Mouse (Mus musculus) hindbrain, postnatal 0 days (tissue): ENCODE measurements around the gene Creld1. TPM values are rescaled to one million over a fixed set of nuclear protein-coding genes. Genes with fewer than 3 reads are reported as not detected.

Experiments
- ATAC-seq: fragments of 200-750 bp; cut with Nextera tagmentation; 2 replicates; pipeline ENCODE4 v1.8.0; 2017; ENCODE audit warnings: mild to moderate bottlenecking, moderate TSS enrichment, moderate library complexity
- DNase-seq: peaks from one replicate; pipeline ENCODE4 v3.0.0-alpha.2; 2015; ENCODE audit warnings: low spot score
- H3K27ac ChIP-seq: fragments of 300-500 bp; sonication (generic); 2 replicates; pipeline ENCODE4 v1.5.1; 2014; ENCODE audit warnings: mild to moderate bottlenecking
- H3K27me3 ChIP-seq: fragments of 300-500 bp; sonication (generic); 2 replicates; pipeline ENCODE4 v1.6.1; 2014; ENCODE audit warnings: low read length, mixed read lengths; ENCODE audit not compliant: insufficient read depth
- H3K36me3 ChIP-seq: fragments of 300-500 bp; sonication (generic); 2 replicates; pipeline ENCODE4 v1.6.1; 2014; ENCODE audit warnings: low read length, mixed read lengths; ENCODE audit not compliant: insufficient read depth
- H3K4me1 ChIP-seq: fragments of 300-500 bp; sonication (generic); 2 replicates; pipeline ENCODE4 v1.6.1; 2014; ENCODE audit warnings: antibody characterized with exemption, low read length, mixed read lengths; ENCODE audit not compliant: insufficient read depth
- H3K4me2 ChIP-seq: fragments of 300-500 bp; sonication (generic); 2 replicates; pipeline ENCODE4 v1.6.1; 2014; ENCODE audit warnings: low read depth, mild to moderate bottlenecking, low read length, moderate library complexity, mixed read lengths
- H3K4me3 ChIP-seq: fragments of 300-500 bp; sonication (generic); 2 replicates; pipeline ENCODE4 v1.5.1; 2014; ENCODE audit warnings: low read length
- H3K9ac ChIP-seq: fragments of 300-500 bp; sonication (generic); replicated peaks from 2 replicates; pipeline ENCODE4 v1.6.1; 2014; ENCODE audit warnings: mild to moderate bottlenecking, low read length, moderate library complexity, mixed read lengths
- H3K9me3 ChIP-seq: fragments of 300-500 bp; sonication (generic); 2 replicates; pipeline ENCODE4 v1.6.1; 2016; ENCODE audit warnings: low read length, mixed read lengths
- CTCF ChIP-seq: IDR thresholded peaks from 2 replicates; pipeline ENCODE4 v1.5.1; 2016; ENCODE audit warnings: antibody characterized with exemption, control low read depth, low read depth
- WGBS: fragments of 180-500 bp; shearing (Covaris S2); extraction: QIAGEN DNeasy Blood & Tissue Kit; methylation state at CpG from one replicate; pipeline ENCODE4 v1.1.7; 2014; 5-methylcytosine and 5-hydroxymethylcytosine counted together
- polyA plus RNA-seq: library from polyadenylated mRNA; unstranded; fragments of >200 nt; fragmentation: Nextera tagmentation; extraction: Ambion mirVana; gene quantifications from 2 replicates; pipeline ENCODE4 v1.2.1, GENCODE M21; 2015
- total RNA-seq: library from RNA; depleted of rRNA; stranded (reverse); fragments of >200 nt; gene quantifications from 2 replicates; pipeline ENCODE4 v1.2.3, GENCODE M21; 2014

Gene Creld1
- total and polyA plus RNA-seq, 2 experiments from 2014 or later = 41.6 to 60.2 TPM

- Histone ChIP-seq H3K9me3 (no peaks in the 10 kb centered on the region), H3K4me3 (no peak overlapping the region), H3K27ac (no peak overlapping the region), H3K4me1 (0 out of 2 replicates have a peak, but pooled peaks cover 3% of the 10 kb centered on the region), H3K9ac (no peak overlapping the region), H3K27me3 (no peaks in the 10 kb centered on the region), H3K36me3 (no peaks in the 10 kb centered on the region), H3K4me2 (no peak overlapping the region)
- DNase-seq (no peak), ATAC-seq (no peak)
- TF ChIP-seq CTCF = no peak
- 88% methylated on average over 3 of the region's 3 CpGs for WGBS
Measured at GRCm38 (mm10) chr6:113440686-113441085, 42.4 kb upstream of the Creld1 start.

- WGBS = 56% methylated on average over 7 of the region's 7 CpGs
Measured at GRCm38 (mm10) chr6:113441147-113441680, 41.9 kb upstream of the Creld1 start.

GRCm38 (mm10) chr6:113442087-113442441 lies 41.0 kb upstream of the Creld1 start:
- H3K9me3 ChIP-seq = no peaks in the 10 kb centered on the region
- H3K27ac ChIP-seq = peak overlapping the region; percentile 80
- peak overlapping the region; percentile 95 for H3K4me2 ChIP-seq
- TF ChIP-seq CTCF = no peak
- H3K36me3 ChIP-seq = peaks cover 3% of the 10 kb centered on the region; the same call in 1 of the 2 replicates
- ATAC-seq (peak; percentile 28; the same call in 1 of the 2 replicates), DNase-seq (no peak)
- H3K4me3 ChIP-seq = peak overlapping the region; percentile 71
- peak overlapping the region; percentile 90 for H3K9ac ChIP-seq
- H3K27me3 ChIP-seq = no peaks in the 10 kb centered on the region
- 0 out of 2 replicates have a peak, but pooled peaks cover 3% of the 10 kb centered on the region for H3K4me1 ChIP-seq
- 38% methylated on average over 9 of the region's 9 CpGs for WGBS

More at GRCm38 (mm10) chr6:113441147-113441680, 41.9 kb upstream of the Creld1 start:
- Histone ChIP-seq H3K4me1 (0 out of 2 replicates have a peak, but pooled peaks cover 3% of the 10 kb centered on the region), H3K27me3 (no peaks in the 10 kb centered on the region), H3K4me2 (no peak overlapping the region), H3K27ac (no peak overlapping the region), H3K4me3 (no peak overlapping the region), H3K9me3 (no peaks in the 10 kb centered on the region), H3K36me3 (no peaks in the 10 kb centered on the region), H3K9ac (no peak overlapping the region)
- ATAC-seq (no peak), DNase-seq (peak; percentile 90)
- peak; percentile 87 for TF ChIP-seq CTCF

GRCm38 (mm10) chr6:113442442-113443090 lies 40.5 kb upstream of the Creld1 start, which contains the start of gene Jagn1:
TSS of gene Jagn1 (plus strand) at chr6:113442569.
- peak within 1 kb of the TSS; percentile 90 for H3K9ac ChIP-seq

GRCm38 (mm10) chr6:113443091-113443490 lies 40.0 kb upstream of the Creld1 start:
- peak; percentile 39 for TF ChIP-seq CTCF
- H3K9ac ChIP-seq = peak overlapping the region; percentile 90
- no peaks in the 10 kb centered on the region for H3K27me3 ChIP-seq
- H3K27ac ChIP-seq = peak overlapping the region; percentile 80
- H3K4me1 ChIP-seq = 0 out of 2 replicates have a peak, but pooled peaks cover 3% of the 10 kb centered on the region
- WGBS = 53% methylated on average over 12 of the region's 12 CpGs
- H3K9me3 ChIP-seq = no peaks in the 10 kb centered on the region
- ATAC-seq (no peak), DNase-seq (peak; percentile 37)
- H3K36me3 ChIP-seq = peaks cover 6% of the 10 kb centered on the region; the same call in 1 of the 2 replicates
- H3K4me3 ChIP-seq = peak overlapping the region; percentile 71
- H3K4me2 ChIP-seq = peak overlapping the region; percentile 95

More at GRCm38 (mm10) chr6:113442442-113443090, 40.5 kb upstream of the Creld1 start, which contains the start of gene Jagn1:
- Histone ChIP-seq H3K27ac (peak within 1 kb of the TSS; percentile 80), H3K9me3 (no peaks in the 10 kb centered on the region), H3K27me3 (no peaks in the 10 kb centered on the region), H3K36me3 (peaks cover 6% of the 10 kb centered on the region; the same call in 1 of the 2 replicates), H3K4me3 (peak within 1 kb of the TSS; percentile 71), H3K4me1 (0 out of 2 replicates have a peak, but pooled peaks cover 3% of the 10 kb centered on the region), H3K4me2 (peak within 1 kb of the TSS; percentile 95)
- no peak for TF ChIP-seq CTCF
- ATAC-seq (peak; percentile 94), DNase-seq (peak; percentile 96)
- under 1% methylated on average over 45 of the region's 45 CpGs for WGBS

GRCm38 (mm10) chr6:113444207-113444965 lies 38.7 kb upstream of the Creld1 start:
- Histone ChIP-seq H3K9ac (no peak overlapping the region), H3K4me2 (no peak overlapping the region), H3K36me3 (peaks cover 10% of the 10 kb centered on the region; the same call in 1 of the 2 replicates), H3K4me3 (no peak overlapping the region), H3K27ac (no peak overlapping the region), H3K9me3 (no peaks in the 10 kb centered on the region), H3K27me3 (no peaks in the 10 kb centered on the region), H3K4me1 (0 out of 2 replicates have a peak, but pooled peaks cover 3% of the 10 kb centered on the region)
- no peak for TF ChIP-seq CTCF
- DNase-seq (no peak), ATAC-seq (no peak)
- 80% methylated on average over 6 of the region's 8 CpGs for WGBS
